Mouse (Mus musculus): Measurements from ENCODE around the gene Cgnl1. TPM values are rescaled to one million over a fixed set of nuclear protein-coding genes. Genes with fewer than 3 reads are reported as not detected.

The Cgnl1 gene
- total RNA-seq, 2 experiments from 2014 or later, result not detected

DNA sequence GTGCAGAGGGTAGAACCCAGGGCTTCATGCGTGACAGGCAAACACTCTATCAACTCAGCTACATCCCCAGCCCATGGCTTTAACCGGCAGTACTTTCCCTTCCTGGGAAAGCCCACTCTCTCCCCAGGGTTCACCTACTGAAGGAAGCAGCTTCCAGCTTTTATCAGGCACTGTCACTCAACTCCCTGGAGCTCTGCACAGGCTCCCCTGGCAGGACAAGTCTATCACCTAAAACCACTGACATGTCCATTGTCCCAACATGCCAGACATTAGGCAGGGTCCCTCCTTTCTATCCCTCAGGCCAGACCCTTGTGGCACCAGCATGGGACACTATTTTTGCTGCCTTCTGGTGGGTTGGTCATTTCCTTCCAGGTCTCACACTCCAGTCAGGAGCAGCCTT, 37.8 kb downstream of the Cgnl1 start:
- ATAC-seq (replicated peaks; ENCODE audit: low FRiP score, low TSS enrichment, poor library complexity, severe bottlenecking), result no peak

DNA sequence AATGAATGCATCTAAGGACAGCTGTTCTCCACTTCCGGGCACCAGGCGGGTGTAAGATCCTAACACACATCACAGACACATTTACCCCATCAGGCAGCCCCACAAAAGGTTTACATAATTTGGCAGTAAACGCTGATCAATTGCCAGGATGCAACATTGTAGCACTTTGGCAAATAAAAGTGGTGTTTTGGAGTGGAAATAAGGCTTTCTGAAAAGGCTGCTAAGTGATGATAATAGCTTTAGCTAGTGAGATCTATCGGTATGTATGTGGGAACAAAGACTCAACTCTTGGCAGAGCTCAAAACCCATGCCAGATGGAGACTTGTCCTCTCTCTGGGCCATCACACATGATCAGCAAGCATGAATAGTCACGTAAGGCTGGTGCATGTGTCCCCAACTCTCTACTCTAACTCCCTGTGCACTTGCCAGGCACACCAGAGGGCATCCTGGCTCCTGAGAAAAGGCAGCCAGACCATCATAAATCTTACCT, 42.5 kb downstream of the Cgnl1 start:
- no peak for ATAC-seq (replicated peaks; ENCODE audit: low FRiP score, low TSS enrichment, poor library complexity, severe bottlenecking)

DNA sequence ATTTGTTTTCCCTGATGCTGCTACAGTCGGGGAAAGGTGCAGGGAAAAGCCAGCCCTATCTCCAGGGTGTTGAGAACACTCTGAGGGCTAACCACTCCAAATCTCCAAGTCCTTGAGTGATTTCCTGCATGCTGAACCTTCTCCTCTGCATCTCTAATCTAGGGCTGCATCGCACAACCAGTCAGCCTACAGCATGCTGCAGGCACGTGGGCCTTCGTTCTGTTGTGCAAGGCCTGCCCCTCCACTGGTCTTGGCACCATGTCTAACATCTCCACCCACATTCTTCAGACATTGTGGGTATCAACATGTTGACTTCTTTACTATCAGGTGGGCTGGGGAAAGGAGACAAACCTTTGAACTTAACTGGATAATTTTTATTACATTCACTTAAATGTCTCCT, 44.2 kb downstream of the Cgnl1 start:
- no peak for ATAC-seq (replicated peaks; ENCODE audit: low FRiP score, low TSS enrichment, poor library complexity, severe bottlenecking)

DNA sequence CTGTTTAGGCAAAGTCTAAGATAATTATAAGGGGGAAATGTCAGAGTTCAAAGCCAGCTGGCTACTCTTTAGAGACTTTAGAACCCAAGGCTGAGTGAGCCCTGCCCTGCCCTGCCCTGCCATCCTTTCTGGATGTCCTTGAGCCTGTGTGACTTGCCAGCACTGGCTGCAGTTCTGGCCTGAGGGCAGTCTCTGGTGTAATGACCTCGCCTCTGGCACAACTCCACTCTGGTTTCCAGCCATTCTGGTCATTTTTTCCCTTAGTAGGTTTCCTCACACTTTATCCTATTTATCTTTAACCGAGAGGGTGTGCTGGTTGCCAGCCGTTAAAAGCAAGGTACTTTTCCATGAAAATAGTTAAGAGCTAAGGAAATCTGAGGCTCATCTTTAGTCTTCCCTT, 45.3 kb downstream of the Cgnl1 start:
- ATAC-seq (replicated peaks; ENCODE audit: low FRiP score, low TSS enrichment, poor library complexity, severe bottlenecking), result no peak

DNA sequence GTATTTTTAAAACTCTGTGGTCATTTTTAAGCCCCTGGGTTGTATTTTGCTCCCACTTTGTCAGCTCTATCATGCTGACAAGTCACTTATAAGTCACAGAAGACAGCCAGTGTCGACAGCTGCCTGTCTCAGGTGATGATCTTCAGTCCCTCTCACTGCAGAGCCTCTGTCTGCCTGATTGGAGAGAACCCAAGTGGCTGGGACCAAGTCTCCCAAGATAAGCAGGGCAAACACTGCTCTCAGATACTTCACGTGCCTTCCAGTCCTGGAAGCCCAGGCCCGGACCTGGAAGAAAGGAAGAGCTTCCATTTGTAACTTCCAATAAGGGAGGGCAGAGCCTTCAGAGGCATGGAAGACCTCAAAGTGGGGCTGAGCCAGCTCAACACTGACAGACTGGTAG, 49.0 kb downstream of the Cgnl1 start:
- no peak for ATAC-seq (replicated peaks; ENCODE audit: low FRiP score, low TSS enrichment, poor library complexity, severe bottlenecking)

DNA sequence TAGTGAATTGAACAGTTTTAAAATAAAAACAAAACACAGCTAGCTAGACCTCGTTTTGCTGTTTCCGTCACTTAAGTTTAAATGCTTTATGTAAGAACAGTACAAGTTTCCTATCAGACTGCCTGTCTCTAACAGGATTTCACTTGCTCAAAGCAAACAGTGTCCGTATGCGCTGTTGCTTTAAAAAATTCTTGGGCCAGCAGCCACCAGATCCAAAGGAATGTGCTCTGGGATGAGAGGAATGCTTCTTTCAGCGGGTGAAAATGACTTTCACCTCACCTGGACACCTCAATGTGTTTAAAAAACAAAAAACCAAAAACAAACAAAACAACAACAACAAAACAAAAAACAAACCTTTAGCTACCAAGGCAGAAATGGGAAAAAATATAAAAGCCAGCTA, 54.4 kb downstream of the Cgnl1 start:
- ATAC-seq (replicated peaks; ENCODE audit: low FRiP score, low TSS enrichment, poor library complexity, severe bottlenecking), result no peak

DNA sequence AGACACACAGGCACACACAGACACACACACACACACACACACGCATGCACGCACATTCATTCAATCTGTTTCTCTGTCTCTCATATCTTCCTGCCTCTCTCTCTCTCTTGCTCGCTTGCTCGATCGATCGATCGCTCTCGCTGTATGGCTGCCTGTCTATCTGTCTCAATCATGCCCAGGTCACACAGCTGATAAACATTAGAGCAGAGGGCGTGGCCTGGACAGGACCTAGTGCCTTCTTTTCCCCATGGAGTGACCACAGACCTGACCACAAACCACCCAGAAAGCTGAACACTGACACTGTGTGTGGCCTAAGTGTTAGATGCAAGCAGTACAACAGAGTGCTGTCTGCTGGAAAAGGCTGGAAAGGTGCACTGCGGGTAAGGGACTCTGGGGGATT, 60.6 kb downstream of the Cgnl1 start:
- ATAC-seq (replicated peaks; ENCODE audit: low FRiP score, low TSS enrichment, poor library complexity, severe bottlenecking), result no peak

DNA sequence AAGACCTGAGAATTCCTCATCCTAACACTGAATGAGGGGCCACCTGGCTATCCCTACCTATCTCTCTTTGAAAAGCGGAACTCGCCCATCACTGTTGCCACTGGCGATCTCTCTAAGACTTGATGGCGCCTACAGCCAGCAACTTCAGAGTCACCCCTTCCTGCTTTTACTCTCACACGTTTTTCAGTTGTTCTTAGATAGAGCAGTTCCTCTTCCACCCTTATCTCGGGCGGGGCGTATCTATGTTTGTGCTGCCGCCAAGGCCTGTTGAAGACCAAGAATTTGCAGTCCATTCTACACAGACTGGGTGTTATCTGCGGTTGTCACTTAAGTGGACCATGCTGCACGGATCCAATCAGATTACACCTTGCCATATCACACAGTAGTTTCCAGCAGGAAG, 62.2 kb downstream of the Cgnl1 start:
- peak; percentile 83 for ATAC-seq (replicated peaks; ENCODE audit: low FRiP score, low TSS enrichment, poor library complexity, severe bottlenecking)

DNA sequence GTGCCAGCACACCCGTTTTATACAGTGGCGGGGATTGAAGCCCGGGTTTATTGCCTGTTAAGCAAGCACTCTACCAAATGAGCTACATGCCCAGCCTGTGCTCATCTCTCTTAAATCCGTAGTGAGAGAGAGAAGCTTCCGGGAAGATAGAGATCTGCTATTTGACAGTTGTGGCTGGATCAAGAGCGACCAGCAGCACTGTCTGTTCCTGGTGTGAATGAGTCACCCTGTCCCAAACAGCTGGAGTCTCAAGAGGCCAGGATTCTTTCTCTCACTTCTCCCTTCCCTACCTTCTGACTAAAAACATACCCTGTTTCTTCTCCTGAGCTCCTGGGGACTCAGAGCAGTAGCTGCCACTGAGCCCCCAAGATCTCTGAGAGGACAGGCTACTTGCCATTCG, 63.4 kb downstream of the Cgnl1 start:
- no peak for ATAC-seq (replicated peaks; ENCODE audit: low FRiP score, low TSS enrichment, poor library complexity, severe bottlenecking)

DNA sequence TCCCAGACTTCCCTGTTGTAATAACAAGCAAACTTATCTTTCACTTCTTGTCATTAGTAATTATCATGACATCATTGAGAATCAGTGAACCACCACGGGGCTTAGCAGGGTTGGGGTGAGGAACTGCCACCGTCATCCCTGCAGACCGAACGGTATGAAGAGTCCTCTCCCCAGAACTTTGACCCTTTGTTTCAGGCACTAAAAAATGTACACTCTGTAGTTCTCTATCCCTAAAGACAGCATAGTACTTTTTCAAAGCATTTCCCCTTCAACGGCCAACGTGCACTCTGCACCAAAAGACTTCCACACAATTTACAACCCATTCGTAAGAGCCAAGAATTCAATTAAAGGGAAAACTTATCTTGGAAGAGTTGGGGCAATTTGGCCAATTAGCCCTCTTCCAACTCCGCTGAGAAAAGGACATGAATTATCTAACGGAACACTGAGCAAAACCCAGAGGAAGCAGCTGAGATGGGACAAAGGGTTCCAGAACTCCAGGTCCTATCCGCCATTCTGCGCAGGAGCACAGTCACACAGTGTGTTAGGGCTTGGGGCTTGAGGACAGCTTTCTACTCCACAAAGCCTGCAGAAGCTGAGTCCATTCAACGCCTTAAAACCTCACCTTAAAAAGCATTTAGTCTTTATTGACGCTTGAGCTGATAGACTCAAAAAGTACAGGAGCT, 66.9 kb downstream of the Cgnl1 start:
- ATAC-seq (replicated peaks; ENCODE audit: low FRiP score, low TSS enrichment, poor library complexity, severe bottlenecking), result no peak

DNA sequence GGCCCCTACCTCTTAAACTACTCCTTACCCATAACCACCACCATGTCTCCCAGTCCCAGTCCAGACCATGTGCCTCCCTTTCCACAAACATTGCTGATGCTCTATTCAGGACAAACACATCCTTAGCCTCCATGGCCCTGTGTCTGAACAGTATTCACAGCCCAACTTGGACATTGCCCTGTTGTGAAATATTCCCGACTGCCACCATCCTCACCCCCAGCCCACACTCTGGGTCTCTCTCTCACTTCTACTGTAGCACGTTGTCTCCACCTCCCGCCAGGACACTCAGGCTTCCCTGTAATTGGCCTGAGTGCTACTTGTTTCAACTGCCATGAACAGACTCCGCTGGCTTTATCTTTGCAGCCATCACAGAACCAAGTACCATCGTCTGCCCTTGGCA, 72.3 kb downstream of the Cgnl1 start:
- ATAC-seq (replicated peaks; ENCODE audit: low FRiP score, low TSS enrichment, poor library complexity, severe bottlenecking), result no peak

DNA sequence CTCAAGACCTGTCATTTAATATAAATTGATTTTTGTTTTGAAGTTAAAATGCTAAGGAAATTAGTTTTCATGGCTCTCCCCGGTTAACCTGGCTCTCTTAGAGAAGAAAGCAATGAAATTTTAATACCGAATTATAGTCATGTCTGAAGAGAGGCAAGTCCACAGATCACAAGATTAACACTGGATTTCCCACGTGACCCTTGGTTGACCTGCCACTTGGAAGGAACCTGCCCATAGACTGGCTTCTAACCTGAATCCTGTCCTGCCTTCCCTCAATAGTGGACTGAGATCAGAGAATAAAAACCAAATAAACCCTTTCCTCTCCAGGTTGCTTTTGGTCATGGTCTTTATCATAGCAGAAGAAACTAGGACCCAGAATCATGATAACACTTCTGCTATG, 73.3 kb downstream of the Cgnl1 start:
- ATAC-seq (replicated peaks; ENCODE audit: low FRiP score, low TSS enrichment, poor library complexity, severe bottlenecking), result no peak

DNA sequence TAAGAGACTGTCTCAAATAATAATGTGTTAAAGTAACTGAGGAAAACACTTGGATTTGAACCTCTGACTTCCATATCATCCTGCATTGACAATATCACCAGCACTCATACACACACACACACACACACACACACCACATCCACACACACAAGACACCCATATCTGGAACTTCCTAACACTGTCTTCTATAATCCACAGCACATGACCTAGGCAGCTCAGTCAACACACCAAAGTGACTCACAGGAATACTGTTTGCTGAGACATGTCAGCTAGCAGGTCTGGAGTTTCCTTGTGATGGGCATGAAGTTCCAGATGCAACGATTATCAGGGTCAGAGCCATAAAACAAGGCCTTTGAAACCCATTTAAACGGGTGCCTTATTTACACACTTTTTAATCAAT, 74.2 kb downstream of the Cgnl1 start:
- ATAC-seq (replicated peaks; ENCODE audit: low FRiP score, low TSS enrichment, poor library complexity, severe bottlenecking), result no peak

DNA sequence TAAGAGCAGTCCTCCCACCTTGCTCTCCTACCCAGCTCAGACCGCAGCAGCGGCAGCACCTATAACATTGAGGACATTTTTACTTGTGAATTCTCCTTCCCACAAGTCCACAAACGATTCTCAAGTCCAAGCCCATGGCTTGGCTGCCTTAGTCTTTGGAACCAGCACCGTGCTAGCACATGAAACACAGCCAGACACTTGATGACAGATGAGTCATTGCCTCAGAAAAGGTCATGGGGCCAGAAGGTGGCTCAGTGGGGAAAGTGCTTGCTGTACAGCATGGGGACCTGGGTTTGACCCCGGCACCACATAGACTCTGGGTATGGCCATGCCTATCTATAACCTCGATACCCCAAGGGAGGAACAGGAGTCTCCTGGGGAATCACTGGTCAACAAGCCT, 74.6 kb downstream of the Cgnl1 start:
- ATAC-seq (replicated peaks; ENCODE audit: low FRiP score, low TSS enrichment, poor library complexity, severe bottlenecking), result no peak

DNA sequence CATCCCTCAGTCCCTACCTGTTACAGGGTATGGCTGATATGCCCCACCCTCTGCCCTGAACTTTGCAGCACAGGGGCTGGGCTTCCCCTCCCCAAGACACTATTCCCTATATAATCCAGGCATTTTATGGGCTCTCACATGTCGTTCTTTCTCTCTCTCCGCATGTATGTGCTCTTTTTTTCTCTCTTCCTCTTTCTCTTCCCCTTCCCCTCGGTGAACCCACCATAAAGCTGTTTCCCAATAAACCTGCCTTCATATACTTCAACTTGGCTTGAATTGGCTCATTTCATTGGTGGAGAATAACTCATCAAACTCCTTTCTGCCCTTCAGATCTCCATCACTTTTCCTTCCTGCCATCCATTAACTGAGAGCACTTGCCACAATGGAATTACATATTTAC, 76.3 kb downstream of the Cgnl1 start:
- ATAC-seq (replicated peaks; ENCODE audit: low FRiP score, low TSS enrichment, poor library complexity, severe bottlenecking), result no peak

DNA sequence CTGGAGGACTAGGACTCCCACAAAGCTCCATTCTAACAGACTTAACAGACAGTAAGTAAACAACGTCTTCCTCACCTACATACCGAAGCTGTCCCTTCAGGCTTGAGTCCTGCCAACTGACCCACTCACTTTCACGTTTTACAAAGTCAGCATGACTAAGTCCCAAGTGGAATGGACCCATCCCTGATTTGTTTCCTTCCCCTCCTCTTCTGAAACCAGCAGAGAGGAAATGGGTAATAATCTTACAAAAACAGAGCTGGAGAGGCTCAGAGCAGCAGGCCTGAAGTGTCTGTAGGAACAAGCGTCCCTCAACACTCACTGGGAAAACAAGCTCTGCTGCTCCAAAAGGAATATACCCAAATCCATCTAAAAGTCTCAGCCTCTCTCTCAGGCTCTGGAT, 77.2 kb downstream of the Cgnl1 start:
- no peak for ATAC-seq (replicated peaks; ENCODE audit: low FRiP score, low TSS enrichment, poor library complexity, severe bottlenecking)

DNA sequence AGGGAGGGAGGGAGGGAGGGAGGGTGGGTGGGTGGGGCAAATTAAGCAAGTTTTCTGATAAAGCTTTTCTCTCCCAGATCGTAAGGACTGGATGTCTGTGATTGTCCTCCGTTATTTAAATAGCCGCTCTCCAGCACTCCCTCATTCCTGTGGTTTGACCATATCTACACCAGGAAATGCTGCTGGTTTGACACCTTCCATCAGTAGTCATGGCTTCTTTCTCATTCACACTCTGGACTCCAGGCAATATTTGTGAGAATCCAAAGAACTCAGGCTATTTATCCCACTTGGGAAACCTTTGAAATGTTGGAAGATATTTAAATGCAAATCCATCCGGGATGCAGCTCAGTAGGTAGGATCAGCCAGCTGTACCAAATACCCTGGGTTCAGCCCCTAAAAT, 77.6 kb downstream of the Cgnl1 start:
- no peak for ATAC-seq (replicated peaks; ENCODE audit: low FRiP score, low TSS enrichment, poor library complexity, severe bottlenecking)

DNA sequence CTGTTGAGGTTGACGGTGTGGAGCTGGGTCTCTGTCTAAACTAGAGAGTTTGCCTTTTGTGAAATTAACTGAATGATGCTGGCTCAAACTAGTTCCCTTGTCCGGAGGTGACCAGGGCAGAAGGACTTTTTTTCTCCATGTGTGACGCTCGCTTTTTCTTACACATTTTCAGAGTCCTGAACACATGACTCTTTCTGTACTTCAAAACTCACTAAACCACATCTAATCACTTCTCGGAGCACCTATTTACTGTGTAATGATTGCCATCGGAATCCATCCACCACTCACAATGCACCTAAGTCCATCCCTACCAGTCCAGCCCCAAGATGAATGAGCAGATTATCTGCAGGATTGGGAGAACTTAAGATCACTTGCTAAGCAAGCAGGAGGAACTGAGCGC, 79.2 kb downstream of the Cgnl1 start:
- no peak for ATAC-seq (replicated peaks; ENCODE audit: low FRiP score, low TSS enrichment, poor library complexity, severe bottlenecking)

DNA sequence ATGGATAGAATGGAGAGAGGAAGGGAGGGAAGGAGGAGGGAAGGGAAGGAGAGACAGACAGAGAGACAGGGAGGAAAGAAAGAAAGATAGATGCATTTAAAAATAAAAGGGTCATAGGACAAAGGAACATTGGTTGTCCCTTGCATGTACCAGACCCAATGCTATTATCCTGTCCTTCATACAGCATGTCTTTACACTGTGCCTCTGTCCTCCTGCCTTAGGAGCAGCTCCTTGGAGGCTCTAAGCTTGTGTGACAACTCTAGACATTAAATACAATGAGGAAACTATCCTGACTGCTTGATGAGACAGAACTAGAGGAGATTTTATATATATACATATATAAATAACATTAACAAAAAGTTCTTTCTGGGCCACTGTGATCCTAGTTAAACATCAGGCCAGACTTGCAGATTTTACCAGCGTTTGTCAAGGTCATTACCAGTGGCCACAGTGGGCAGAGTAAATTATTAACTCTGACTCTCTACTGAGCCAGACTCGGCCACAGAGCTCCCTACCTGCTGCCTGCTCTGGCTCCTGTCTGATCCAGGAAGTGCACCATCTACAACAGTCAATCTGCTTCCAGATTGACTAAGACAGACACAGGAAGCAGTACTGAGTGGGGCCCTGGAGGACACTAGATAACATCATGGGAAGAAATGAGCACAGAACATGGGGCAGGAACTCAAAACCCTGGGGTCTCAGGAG, 81.9 kb downstream of the Cgnl1 start:
- no peak for ATAC-seq (replicated peaks; ENCODE audit: low FRiP score, low TSS enrichment, poor library complexity, severe bottlenecking)

DNA sequence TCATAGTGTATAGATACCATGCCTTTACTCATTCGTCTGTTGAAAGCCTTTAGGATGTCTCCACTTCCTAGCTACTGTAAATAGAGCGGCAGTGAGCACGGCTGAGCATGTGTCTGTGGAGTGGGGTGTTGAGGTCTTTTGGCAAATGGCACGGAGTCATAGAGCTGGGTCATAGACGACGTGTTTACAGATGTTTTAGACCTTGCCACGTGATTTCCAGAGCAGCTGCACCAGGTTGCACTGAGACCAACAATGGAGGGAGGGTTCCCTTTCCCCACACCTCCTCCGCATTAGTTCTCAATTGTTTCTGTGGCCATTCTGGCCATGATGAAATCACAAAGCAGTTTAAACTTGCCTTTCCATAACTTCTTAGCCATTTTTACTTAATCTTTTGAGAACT, 84.9 kb downstream of the Cgnl1 start:
- ATAC-seq (replicated peaks; ENCODE audit: low FRiP score, low TSS enrichment, poor library complexity, severe bottlenecking), result no peak

DNA sequence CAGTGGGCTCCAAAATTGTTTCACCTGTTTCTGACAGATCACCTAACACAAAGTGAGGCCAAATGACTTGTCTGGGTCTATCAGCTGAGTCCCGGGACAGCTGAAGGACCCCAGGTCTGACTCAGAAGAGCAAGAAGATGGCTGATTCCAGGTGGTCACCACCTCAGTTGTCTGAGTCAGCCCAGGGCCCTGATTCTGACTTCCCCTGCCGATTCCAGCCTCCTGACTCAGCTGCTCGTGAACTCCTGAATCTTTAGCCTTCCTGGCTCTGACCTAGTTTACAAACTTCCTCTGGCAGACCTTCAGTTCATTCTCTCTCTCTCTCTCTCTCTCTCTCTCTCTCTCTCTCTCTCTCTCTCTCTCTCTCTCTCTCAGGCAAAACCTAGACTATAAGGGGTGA, 86.6 kb downstream of the Cgnl1 start:
- no peak for ATAC-seq (replicated peaks; ENCODE audit: low FRiP score, low TSS enrichment, poor library complexity, severe bottlenecking)

All from megakaryocyte-erythroid progenitor cell, adult 5-6 weeks (primary cell).